Mouse (Mus musculus) forebrain, embryonic 11.5 days (tissue): ENCODE measurements around the gene Rnf10. TPM values are rescaled to one million over a fixed set of nuclear protein-coding genes. Genes with fewer than 3 reads are reported as not detected.

ENCODE experiments used
- ATAC-seq: fragments of 200-750 bp; cut with Nextera tagmentation; replicated peaks from 2 replicates; pipeline ENCODE4 v1.8.0; 2017; ENCODE audit warnings: moderate TSS enrichment; ENCODE audit not compliant: low FRiP score
- DNase-seq: peaks from one replicate; pipeline ENCODE4 v3.0.0-alpha.2; 2017; ENCODE audit warnings: low spot score
- H3K27ac ChIP-seq: fragments of 300-500 bp; sonication (generic); 2 replicates; pipeline ENCODE4 v1.5.1; 2014; ENCODE audit warnings: low read depth, low read length
- H3K27me3 ChIP-seq: fragments of 300-500 bp; sonication (generic); 2 replicates; pipeline ENCODE4 v1.6.1; 2014; ENCODE audit warnings: mild to moderate bottlenecking, low read length, mixed read lengths; ENCODE audit not compliant: control insufficient read depth, insufficient read depth
- H3K36me3 ChIP-seq: fragments of 300-500 bp; sonication (generic); 2 replicates; pipeline ENCODE4 v1.6.1; 2014; ENCODE audit warnings: mild to moderate bottlenecking, low read length, moderate library complexity, mixed read lengths; ENCODE audit not compliant: control insufficient read depth, insufficient read depth
- H3K4me1 ChIP-seq: fragments of 300-500 bp; sonication (generic); replicated peaks from 2 replicates; pipeline ENCODE4 v1.6.1; 2014; ENCODE audit warnings: low read length, mixed read lengths; ENCODE audit not compliant: control insufficient read depth, insufficient read depth
- H3K4me2 ChIP-seq: fragments of 300-500 bp; sonication (generic); 2 replicates; pipeline ENCODE4 v1.6.1; 2014; ENCODE audit warnings: low read depth, mild to moderate bottlenecking, low read length, moderate library complexity, mixed read lengths; ENCODE audit not compliant: severe bottlenecking
- H3K4me3 ChIP-seq: fragments of 300-500 bp; sonication (generic); 2 replicates; pipeline ENCODE4 v1.5.1; 2014; ENCODE audit warnings: low read depth, low read length
- H3K9ac ChIP-seq: fragments of 300-500 bp; sonication (generic); 2 replicates; pipeline ENCODE4 v1.6.1; 2014; ENCODE audit warnings: low read length
- H3K9me3 ChIP-seq: fragments of 300-500 bp; sonication (generic); 2 replicates; pipeline ENCODE4 v1.6.1; 2016; ENCODE audit warnings: low read length, mixed read lengths; ENCODE audit not compliant: control insufficient read depth
- WGBS: fragments of 180-500 bp; shearing (Covaris S2); extraction: QIAGEN DNeasy Blood & Tissue Kit; methylation state at CpG from one replicate; pipeline ENCODE4 v1.1.7; 2014; 5-methylcytosine and 5-hydroxymethylcytosine counted together
- polyA plus RNA-seq: library from polyadenylated mRNA; unstranded; fragments of >200 nt; fragmentation: Nextera tagmentation; extraction: Ambion mirVana; gene quantifications from 2 replicates; pipeline ENCODE4 v1.2.1, GENCODE M21; 2014

The Rnf10 gene
- polyA plus RNA-seq, 1 experiment from 2014 or later = 110 TPM

GRCm38 (mm10) chr5:115260356-115260755 is 12.3 kb downstream of the Rnf10 start:
- WGBS = 91% methylated on average over 6 of the region's 6 CpGs
- no peak overlapping the region for H3K4me2 ChIP-seq
- H3K27me3 ChIP-seq = no peaks in the 10 kb centered on the region
- H3K36me3 ChIP-seq = peaks cover 24% of the 10 kb centered on the region; the same call in 1 of the 2 replicates
- DNase-seq = no peak
- no peak overlapping the region for H3K9ac ChIP-seq
- ATAC-seq = no peak
- H3K4me1 ChIP-seq = no peaks in the 10 kb centered on the region
- H3K4me3 ChIP-seq = no peak overlapping the region
- H3K9me3 ChIP-seq = no peaks in the 10 kb centered on the region
- no peak overlapping the region for H3K27ac ChIP-seq

GRCm38 (mm10) chr5:115256909-115257546 is 15.7 kb downstream of the Rnf10 start:
- Histone ChIP-seq H3K36me3 (peaks cover 24% of the 10 kb centered on the region; the same call in 1 of the 2 replicates), H3K4me2 (no peak overlapping the region), H3K9me3 (no peaks in the 10 kb centered on the region), H3K27me3 (no peaks in the 10 kb centered on the region), H3K4me3 (no peak overlapping the region), H3K27ac (no peak overlapping the region), H3K9ac (no peak overlapping the region), H3K4me1 (no peaks in the 10 kb centered on the region)
- ATAC-seq (no peak), DNase-seq (peak; percentile 51)
- 92% methylated on average over 10 of the region's 10 CpGs for WGBS

- no peak overlapping the region for H3K4me3 ChIP-seq
- H3K4me2 ChIP-seq = no peak overlapping the region
- no peak for DNase-seq
- H3K4me1 ChIP-seq = no peaks in the 10 kb centered on the region
- H3K36me3 ChIP-seq = peaks cover 32% of the 10 kb centered on the region
- WGBS = 81% methylated on average over 1 of the region's 1 CpGs
- no peaks in the 10 kb centered on the region for H3K9me3 ChIP-seq
- H3K27me3 ChIP-seq = no peaks in the 10 kb centered on the region
- no peak overlapping the region for H3K9ac ChIP-seq
- no peak overlapping the region for H3K27ac ChIP-seq
- ATAC-seq = no peak
Measured at GRCm38 (mm10) chr5:115255472-115255871, 17.2 kb downstream of the Rnf10 start.

- Histone ChIP-seq H3K27me3 (peaks cover under 1% of the 10 kb centered on the region), H3K4me2 (no peak overlapping the region), H3K36me3 (peaks cover 22% of the 10 kb centered on the region), H3K27ac (no peak overlapping the region), H3K9ac (no peak overlapping the region), H3K4me1 (peaks cover 7% of the 10 kb centered on the region; the same call in 1 of the 2 replicates), H3K4me3 (no peak overlapping the region), H3K9me3 (no peaks in the 10 kb centered on the region)
- DNase-seq (no peak), ATAC-seq (no peak)
- WGBS = 86% methylated on average over 11 of the region's 11 CpGs
Measured at GRCm38 (mm10) chr5:115240191-115240590, 32.5 kb downstream of the Rnf10 start.

- Histone ChIP-seq H3K4me1 (peaks cover 9% of the 10 kb centered on the region; the same call in 1 of the 2 replicates), H3K36me3 (peaks cover 18% of the 10 kb centered on the region), H3K27ac (no peak overlapping the region), H3K4me3 (peak overlapping the region; percentile 86), H3K9ac (peak overlapping the region; percentile 72), H3K4me2 (peak overlapping the region; percentile 95), H3K27me3 (peaks cover 8% of the 10 kb centered on the region), H3K9me3 (no peaks in the 10 kb centered on the region)
- DNase-seq (no peak), ATAC-seq (no peak)
- 5% methylated on average over 11 of the region's 11 CpGs for WGBS
Measured at GRCm38 (mm10) chr5:115238729-115239195, 33.9 kb downstream of the Rnf10 start.

- 0 out of 2 replicates have a peak overlapping the region, but pooled peaks have one; percentile 6 for H3K27ac ChIP-seq
- peaks cover 17% of the 10 kb centered on the region for H3K36me3 ChIP-seq
- WGBS = under 1% methylated on average over 88 of the region's 88 CpGs
- no peaks in the 10 kb centered on the region for H3K9me3 ChIP-seq
- DNase-seq = peak; percentile 93
- peaks cover 8% of the 10 kb centered on the region for H3K27me3 ChIP-seq
- H3K9ac ChIP-seq = peak overlapping the region; percentile 72
- peak overlapping the region; percentile 95 for H3K4me2 ChIP-seq
- H3K4me1 ChIP-seq = peaks cover 9% of the 10 kb centered on the region; the same call in 1 of the 2 replicates
- H3K4me3 ChIP-seq = peak overlapping the region; percentile 86
- ATAC-seq = peak; percentile 83
Measured at GRCm38 (mm10) chr5:115237803-115238728, 34.6 kb downstream of the Rnf10 start.

- peak; percentile 95 for DNase-seq
- H3K27me3 ChIP-seq = peaks cover 12% of the 10 kb centered on the region
- peak; percentile 70 for ATAC-seq
- H3K4me3 ChIP-seq = peak within 1 kb of the TSS; percentile 42
- H3K4me2 ChIP-seq = peak within 1 kb of the TSS; percentile 74
- peaks cover 8% of the 10 kb centered on the region for H3K36me3 ChIP-seq
- H3K27ac ChIP-seq = 0 out of 2 replicates have a peak within 1 kb of the TSS, but pooled peaks have one; percentile 5
- 2% methylated on average over 21 of the region's 21 CpGs for WGBS
- peaks cover 9% of the 10 kb centered on the region; the same call in 1 of the 2 replicates for H3K4me1 ChIP-seq
- H3K9me3 ChIP-seq = no peaks in the 10 kb centered on the region
- H3K9ac ChIP-seq = peak within 1 kb of the TSS; percentile 47
Measured at GRCm38 (mm10) chr5:115235786-115236263, 36.9 kb downstream of the Rnf10 start, which contains the start of gene Pop5. Gene Pop5 (plus strand): TSS chr5:115235836.

GRCm38 (mm10) chr5:115235323-115235771 is 37.4 kb downstream of the Rnf10 start:
- peak overlapping the region; percentile 47 for H3K9ac ChIP-seq
- DNase-seq (peak; percentile 82), ATAC-seq (peak; percentile 53)
- peaks cover 12% of the 10 kb centered on the region for H3K27me3 ChIP-seq
- WGBS = under 1% methylated on average over 45 of the region's 45 CpGs
- H3K9me3 ChIP-seq = no peaks in the 10 kb centered on the region
- peak overlapping the region; percentile 74 for H3K4me2 ChIP-seq
- H3K4me3 ChIP-seq = peak overlapping the region; percentile 42
- H3K36me3 ChIP-seq = peaks cover 4% of the 10 kb centered on the region
- peaks cover 9% of the 10 kb centered on the region; the same call in 1 of the 2 replicates for H3K4me1 ChIP-seq
- H3K27ac ChIP-seq = 0 out of 2 replicates have a peak overlapping the region, but pooled peaks have one; percentile 5
